Mouse (Mus musculus) liver, adult 2 months (tissue): ENCODE data around the gene Casz1. TPM values are rescaled to one million over a fixed set of nuclear protein-coding genes. Genes with fewer than 3 reads are reported as not detected.

Experiments
- DNase-seq: peaks from one replicate; pipeline ENCODE4 v3.0.0-alpha.2; 2011; ENCODE audit warnings: low read depth, low spot score; ENCODE audit errors: extremely low read depth
- H3K27ac ChIP-seq: fragments of 200-500 bp; replicated peaks from 2 replicates; pipeline ENCODE4 v1.5.1; 2012; ENCODE audit warnings: low read depth, mild to moderate bottlenecking, control low read depth, inconsistent platforms, low read length; ENCODE audit not compliant: insufficient read depth
- H3K27me3 ChIP-seq: fragments of 200-500 bp; 2 replicates; pipeline ENCODE4 v1.6.1; 2012; ENCODE audit warnings: mild to moderate bottlenecking, moderate library complexity, low read length, inconsistent platforms; ENCODE audit not compliant: control insufficient read depth, insufficient read depth
- H3K36me3 ChIP-seq: fragments of 200-500 bp; 2 replicates; pipeline ENCODE4 v1.6.1; 2012; ENCODE audit warnings: low read length, inconsistent platforms; ENCODE audit not compliant: control insufficient read depth, insufficient read depth
- H3K4me1 ChIP-seq: fragments of 200-500 bp; 2 replicates; pipeline ENCODE4 v1.6.1; 2011; ENCODE audit warnings: low read length; ENCODE audit not compliant: control insufficient read depth, insufficient read depth
- H3K4me3 ChIP-seq: fragments of 200-500 bp; 2 replicates; pipeline ENCODE4 v1.5.1; 2011; ENCODE audit warnings: low read depth, mild to moderate bottlenecking, control low read depth, low read length, moderate library complexity; ENCODE audit not compliant: insufficient read depth
- H3K79me2 ChIP-seq: fragments of 200-500 bp; 2 replicates; pipeline ENCODE4 v1.6.1; 2012; ENCODE audit warnings: inconsistent platforms, mild to moderate bottlenecking, low read length, moderate library complexity; ENCODE audit not compliant: control insufficient read depth, insufficient read depth
- H3K9ac ChIP-seq: fragments of 200-500 bp; 2 replicates; pipeline ENCODE4 v1.6.1; 2012; ENCODE audit warnings: low read depth, mild to moderate bottlenecking, control low read depth, inconsistent platforms, low read length
- CTCF ChIP-seq: fragments of 200-500 bp; IDR thresholded peaks from 2 replicates; pipeline ENCODE4 v1.5.1; 2011; ENCODE audit warnings: low read depth, low read length, control low read depth
- POLR2A ChIP-seq: fragments of 200-500 bp; IDR thresholded peaks from 2 replicates; pipeline ENCODE4 v1.6.1; 2011; ENCODE audit warnings: low read length, control low read depth; ENCODE audit not compliant: insufficient read depth; ENCODE audit errors: extremely low read depth
- WGBS: fragments of 180-500 bp; shearing (Covaris S2); methylation state at CpG from one replicate; pipeline ENCODE4 v1.1.7; 2018; 5-methylcytosine and 5-hydroxymethylcytosine counted together
- polyA plus RNA-seq: library from polyadenylated mRNA; depleted of rRNA; stranded (reverse); fragments of >200 nt; gene quantifications from 2 replicates; pipeline ENCODE4 v1.2.3, GENCODE M21; 2012
- total RNA-seq: library from RNA; depleted of rRNA; stranded (reverse); fragments of >200 nt; gene quantifications from 2 replicates; pipeline ENCODE4 v1.2.3, GENCODE M21; 2014

Gene Casz1
- total and polyA plus RNA-seq, 2 experiments: 0.09 to 0.24 TPM

DNA sequence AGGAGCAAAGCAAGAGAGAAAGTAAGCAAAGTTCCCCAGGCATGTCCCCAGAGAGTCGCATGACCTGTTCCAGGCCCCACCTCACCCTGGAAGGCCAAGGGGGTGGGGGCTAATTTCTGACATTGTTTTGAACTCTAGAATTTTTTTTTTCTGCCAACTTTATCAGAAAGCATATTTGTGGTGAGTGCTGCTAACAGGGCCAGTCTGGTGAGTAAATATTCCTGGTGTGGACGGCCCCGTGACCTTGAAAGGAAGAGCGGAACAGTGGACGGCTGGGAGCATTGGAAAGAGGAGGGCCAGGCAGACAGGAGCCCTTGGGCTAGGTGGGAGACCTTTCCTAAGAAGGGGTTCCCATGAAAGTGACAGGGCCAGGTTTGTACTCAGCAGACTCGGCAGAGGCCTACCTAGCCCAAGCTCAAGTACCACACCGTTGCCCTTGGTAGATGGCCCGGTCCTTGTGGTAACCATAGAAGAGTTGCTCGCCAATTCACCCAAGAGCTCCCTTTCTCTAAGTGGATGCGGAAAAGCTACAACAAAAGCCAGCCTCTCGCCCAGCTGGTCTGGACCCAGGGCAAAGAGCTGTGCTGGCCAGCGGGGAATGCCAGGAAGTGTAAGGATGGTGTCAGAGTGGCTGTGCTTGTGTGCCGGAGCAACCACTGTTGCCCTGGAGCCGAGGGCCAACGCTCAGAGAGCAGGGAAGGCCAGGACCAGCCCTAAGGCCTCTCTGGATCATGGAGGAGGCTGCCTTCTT lies 104.7 kb downstream of the Casz1 start:
- Histone ChIP-seq H3K27ac (no peak overlapping the region), H3K4me1 (no peaks in the 10 kb centered on the region), H3K27me3 (no peaks in the 10 kb centered on the region), H3K79me2 (no peaks in the 10 kb centered on the region), H3K9ac (no peak overlapping the region), H3K4me3 (no peak overlapping the region), H3K36me3 (no peaks in the 10 kb centered on the region)
- 90% methylated on average over 15 of the region's 15 CpGs for WGBS
- DNase-seq: no peak
- TF ChIP-seq CTCF (no peak), POLR2A (no peak)

DNA sequence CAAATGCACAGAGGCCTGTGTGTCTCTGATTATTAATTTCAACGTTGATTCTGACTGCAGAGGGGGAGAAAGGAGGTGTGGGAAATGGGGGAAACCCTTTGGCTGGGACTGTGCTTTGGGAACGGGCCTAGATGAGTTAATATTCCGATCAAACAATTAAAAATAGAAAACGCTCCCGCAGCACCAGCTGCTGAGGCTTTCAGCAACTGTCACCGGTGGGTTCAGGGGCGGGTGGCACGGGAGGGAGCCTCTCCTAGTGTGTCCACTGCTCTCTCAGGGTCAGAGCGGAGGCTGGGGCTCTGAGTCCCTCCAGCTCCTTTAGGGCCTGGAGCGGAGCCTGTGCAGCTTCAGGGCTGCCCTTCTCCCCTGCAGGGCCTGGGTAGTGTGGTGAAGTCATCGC lies 105.3 kb downstream of the Casz1 start:
- H3K79me2 ChIP-seq: no peaks in the 10 kb centered on the region
- H3K27ac ChIP-seq: no peak overlapping the region
- no peaks in the 10 kb centered on the region for H3K27me3 ChIP-seq
- no peak overlapping the region for H3K9ac ChIP-seq
- no peak overlapping the region for H3K4me3 ChIP-seq
- no peaks in the 10 kb centered on the region for H3K4me1 ChIP-seq
- no peak for DNase-seq
- WGBS: 93% methylated on average over 11 of the region's 11 CpGs
- TF ChIP-seq POLR2A: no peak
- TF ChIP-seq CTCF: no peak
- no peaks in the 10 kb centered on the region for H3K36me3 ChIP-seq

DNA sequence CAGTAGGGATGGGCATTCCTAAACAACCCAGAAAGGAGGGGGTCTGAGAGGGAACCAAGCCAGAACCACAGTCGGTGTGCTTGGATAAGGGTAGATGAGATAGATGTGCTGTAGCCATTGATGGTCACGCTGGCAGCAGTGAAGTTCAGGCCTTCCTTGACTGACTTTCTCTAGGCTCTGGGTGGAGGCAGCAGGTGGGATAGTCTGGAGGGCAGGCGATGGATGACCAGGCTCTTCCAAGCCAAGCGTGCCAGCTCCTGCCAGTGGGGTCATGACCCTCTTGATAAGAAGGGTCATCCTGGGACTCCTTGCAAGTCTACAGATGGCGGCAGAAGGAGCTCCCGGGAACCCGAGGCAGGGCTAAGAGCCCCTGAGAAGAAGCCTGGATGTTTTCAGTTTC lies 107.9 kb downstream of the Casz1 start:
- WGBS: 71% methylated on average over 7 of the region's 7 CpGs

DNA sequence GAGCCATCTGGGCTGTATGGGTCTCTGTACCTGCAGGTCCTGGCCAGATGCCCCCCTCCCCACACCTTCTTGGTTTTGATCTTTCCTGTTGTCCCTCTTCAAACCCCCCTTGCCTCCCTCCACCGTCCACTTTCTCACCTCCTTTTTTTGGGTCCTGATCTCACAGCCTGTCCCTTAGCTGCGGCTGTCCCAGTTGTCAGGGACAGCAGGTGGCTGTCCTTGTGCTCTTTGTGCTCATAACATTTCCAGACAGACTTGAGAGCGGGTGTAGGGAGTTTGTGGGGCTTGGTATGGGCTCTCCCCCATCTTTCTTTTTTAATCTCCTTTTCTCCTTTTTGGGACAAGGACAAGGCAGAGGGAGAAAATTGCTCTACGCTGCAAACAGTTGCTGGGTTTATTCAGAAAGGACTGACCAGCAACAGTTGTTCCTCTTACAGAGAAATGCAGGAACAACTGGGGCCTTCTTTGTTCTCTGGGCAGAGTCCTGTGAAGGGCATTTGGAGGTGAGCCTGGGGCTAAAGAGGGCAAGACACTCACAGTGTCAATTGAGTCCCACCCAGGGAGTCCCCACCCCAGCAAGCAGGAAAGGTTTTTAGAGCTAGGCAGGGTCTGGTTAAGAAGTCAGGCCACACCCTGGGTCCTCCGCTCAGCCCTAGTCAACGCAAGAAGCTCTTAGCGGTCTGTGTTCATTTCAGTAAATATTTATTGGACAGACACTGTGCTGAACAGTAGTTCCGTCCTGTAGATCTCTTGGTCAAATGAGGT lies 108.8 kb downstream of the Casz1 start:
- H3K27ac ChIP-seq: no peak overlapping the region
- no peaks in the 10 kb centered on the region for H3K4me1 ChIP-seq
- TF ChIP-seq CTCF (no peak), POLR2A (no peak)
- no peak for DNase-seq
- H3K27me3 ChIP-seq: no peaks in the 10 kb centered on the region
- WGBS: 80% methylated on average over 8 of the region's 8 CpGs
- no peak overlapping the region for H3K9ac ChIP-seq
- no peaks in the 10 kb centered on the region for H3K36me3 ChIP-seq
- H3K79me2 ChIP-seq: no peaks in the 10 kb centered on the region
- H3K4me3 ChIP-seq: no peak overlapping the region

More for the DNA sequence above, 107.9 kb downstream of the Casz1 start:
- no peaks in the 10 kb centered on the region for H3K79me2 ChIP-seq
- TF ChIP-seq CTCF: no peak
- no peak for TF ChIP-seq POLR2A
- no peak overlapping the region for H3K27ac ChIP-seq
- H3K4me1 ChIP-seq: no peaks in the 10 kb centered on the region
- DNase-seq: no peak
- H3K9ac ChIP-seq: no peak overlapping the region
- no peaks in the 10 kb centered on the region for H3K27me3 ChIP-seq
- no peaks in the 10 kb centered on the region for H3K36me3 ChIP-seq
- H3K4me3 ChIP-seq: no peak overlapping the region

DNA sequence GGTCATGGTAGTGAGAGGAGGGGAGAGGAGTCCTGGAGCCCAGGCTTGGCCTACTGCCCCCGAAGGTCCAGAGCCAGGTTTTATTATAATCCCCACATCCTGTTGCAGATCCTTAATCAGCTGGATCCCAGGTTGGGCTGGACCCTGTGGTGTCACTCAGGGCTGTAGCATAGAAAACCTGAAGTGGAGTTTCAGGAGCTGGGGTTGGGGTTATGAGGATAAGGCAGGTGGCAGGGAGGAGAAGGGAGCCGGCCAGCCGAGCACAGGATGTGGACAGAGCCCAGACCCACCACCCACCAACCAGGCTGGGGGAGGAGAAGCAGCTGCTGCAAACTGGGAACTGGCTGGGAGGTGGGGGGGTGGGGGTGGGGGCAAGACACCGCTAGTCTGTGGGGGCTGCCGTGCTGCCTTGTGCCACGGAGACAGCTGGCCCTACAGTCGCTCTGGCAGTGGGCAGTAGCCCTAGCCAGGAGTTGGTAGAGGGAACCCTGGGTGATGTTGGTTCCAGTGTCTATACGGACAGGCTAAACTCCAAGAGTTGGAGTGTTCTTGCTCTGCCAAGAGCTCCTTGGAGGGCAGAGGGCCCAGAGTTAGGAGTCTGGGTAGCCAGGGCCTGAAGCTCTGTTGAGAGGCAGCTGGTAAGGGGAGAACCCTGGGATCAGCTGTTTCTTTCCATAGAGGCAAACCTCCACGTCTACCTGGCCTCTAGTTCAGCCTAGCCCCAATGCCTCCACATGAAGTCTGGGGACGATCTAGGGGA lies 110.8 kb downstream of the Casz1 start:
- Histone ChIP-seq H3K27me3 (no peaks in the 10 kb centered on the region), H3K79me2 (no peaks in the 10 kb centered on the region), H3K27ac (no peak overlapping the region), H3K4me1 (no peaks in the 10 kb centered on the region), H3K36me3 (no peaks in the 10 kb centered on the region), H3K9ac (no peak overlapping the region), H3K4me3 (no peak overlapping the region)
- 78% methylated on average over 10 of the region's 10 CpGs for WGBS
- TF ChIP-seq POLR2A (no peak), CTCF (no peak)
- DNase-seq: no peak
